Mouse (Mus musculus) lung, postnatal 0 days (tissue): Measurements from ENCODE around the gene Gm45234. TPM values are rescaled to one million over a fixed set of nuclear protein-coding genes. Genes with fewer than 3 reads are reported as not detected.
A peak's percentile ranks its signal among the peaks of the same experiment; 100 is the strongest.

ENCODE experiments used
- ATAC-seq: fragments of 200-750 bp; cut with Nextera tagmentation; 2 replicates; pipeline ENCODE4 v1.8.0; 2017; ENCODE audit warnings: moderate library complexity
- DNase-seq: peaks from one replicate; pipeline ENCODE4 v3.0.0-alpha.2; 2016; ENCODE audit warnings: low spot score
- H3K27ac ChIP-seq: fragments of 300-500 bp; sonication (generic); 2 replicates; pipeline ENCODE4 v1.5.1; 2014; ENCODE audit warnings: antibody characterized with exemption, mild to moderate bottlenecking, low read length, mixed read lengths
- H3K27me3 ChIP-seq: fragments of 300-500 bp; sonication (generic); replicated peaks from 2 replicates; pipeline ENCODE4 v1.6.1; 2014; ENCODE audit warnings: low read length, mixed read lengths; ENCODE audit not compliant: insufficient read depth
- H3K36me3 ChIP-seq: fragments of 300-500 bp; sonication (generic); 2 replicates; pipeline ENCODE4 v1.6.1; 2014; ENCODE audit warnings: low read length, mixed read lengths; ENCODE audit not compliant: insufficient read depth
- H3K4me1 ChIP-seq: fragments of 300-500 bp; sonication (generic); 2 replicates; pipeline ENCODE4 v1.6.1; 2014; ENCODE audit warnings: antibody characterized with exemption, low read depth, low read length, mixed read lengths; ENCODE audit not compliant: insufficient read depth
- H3K4me2 ChIP-seq: fragments of 300-500 bp; sonication (generic); replicated peaks from 2 replicates; pipeline ENCODE4 v1.6.1; 2014; ENCODE audit warnings: low read depth, mild to moderate bottlenecking, low read length, moderate library complexity, mixed read lengths
- H3K4me3 ChIP-seq: fragments of 300-500 bp; sonication (generic); 2 replicates; pipeline ENCODE4 v1.5.1; 2014; ENCODE audit warnings: low read depth, low read length
- H3K9ac ChIP-seq: fragments of 300-500 bp; sonication (generic); replicated peaks from 2 replicates; pipeline ENCODE4 v1.6.1; 2014; ENCODE audit warnings: low read depth, mild to moderate bottlenecking
- H3K9me3 ChIP-seq: fragments of 300-500 bp; sonication (generic); 2 replicates; pipeline ENCODE4 v1.6.1; 2016; ENCODE audit warnings: low read length, mixed read lengths
- CTCF ChIP-seq: IDR thresholded peaks from 2 replicates; pipeline ENCODE4 v1.5.1; 2016; ENCODE audit warnings: antibody characterized with exemption, mild to moderate bottlenecking
- EP300 ChIP-seq: IDR thresholded peaks from 2 replicates; pipeline ENCODE4 v1.6.1; 2016; ENCODE audit warnings: antibody characterized with exemption, mild to moderate bottlenecking, control low read depth
- WGBS: fragments of 180-500 bp; shearing (Covaris S2); extraction: QIAGEN DNeasy Blood & Tissue Kit; methylation state at CpG from one replicate; pipeline ENCODE4 v1.1.7; 2014; 5-methylcytosine and 5-hydroxymethylcytosine counted together
- polyA plus RNA-seq: library from polyadenylated mRNA; unstranded; fragments of >200 nt; fragmentation: Nextera tagmentation; extraction: Ambion mirVana; gene quantifications from 2 replicates; pipeline ENCODE4 v1.2.1, GENCODE M21; 2015

The Gm45234 gene
- polyA plus RNA-seq, 1 experiment from 2014 or later = not detected

GRCm38 (mm10) chr6:124719354-124719978 lies 36.4 kb downstream of the Gm45234 start:
- H3K27ac ChIP-seq = peak overlapping the region; percentile 86
- ATAC-seq (peak; percentile 21; the same call in 1 of the 2 replicates), DNase-seq (no peak)
- H3K9me3 ChIP-seq = no peaks in the 10 kb centered on the region
- H3K36me3 ChIP-seq = peaks cover 12% of the 10 kb centered on the region; the same call in 1 of the 2 replicates
- 43% methylated on average over 7 of the region's 7 CpGs for WGBS
- H3K27me3 ChIP-seq = no peaks in the 10 kb centered on the region
- TF ChIP-seq CTCF (peak; percentile 18; the same call in 1 of the 2 replicates), EP300 (no peak)
- peak overlapping the region; percentile 59 for H3K9ac ChIP-seq
- no peaks in the 10 kb centered on the region for H3K4me1 ChIP-seq
- H3K4me2 ChIP-seq = peak overlapping the region; percentile 58
- peak overlapping the region; percentile 43 for H3K4me3 ChIP-seq

- ATAC-seq (peak; percentile 88), DNase-seq (peak; percentile 91)
- peak overlapping the region; percentile 43 for H3K4me3 ChIP-seq
- no peaks in the 10 kb centered on the region for H3K27me3 ChIP-seq
- peaks cover 12% of the 10 kb centered on the region; the same call in 1 of the 2 replicates for H3K36me3 ChIP-seq
- WGBS = 44% methylated on average over 14 of the region's 16 CpGs
- TF ChIP-seq EP300 (no peak), CTCF (no peak)
- H3K27ac ChIP-seq = peak overlapping the region; percentile 86
- no peaks in the 10 kb centered on the region for H3K4me1 ChIP-seq
- peak overlapping the region; percentile 58 for H3K4me2 ChIP-seq
- H3K9me3 ChIP-seq = no peaks in the 10 kb centered on the region
- H3K9ac ChIP-seq = peak overlapping the region; percentile 59
Observed at GRCm38 (mm10) chr6:124718703-124719102, 37.1 kb downstream of the Gm45234 start.

GRCm38 (mm10) chr6:124717968-124718367 lies 37.9 kb downstream of the Gm45234 start:
- TF ChIP-seq EP300 (no peak), CTCF (no peak)
- Histone ChIP-seq H3K4me2 (peak overlapping the region; percentile 58), H3K27me3 (no peaks in the 10 kb centered on the region), H3K9ac (peak overlapping the region; percentile 43), H3K27ac (peak overlapping the region; percentile 86), H3K4me3 (peak overlapping the region; percentile 43), H3K9me3 (no peaks in the 10 kb centered on the region), H3K4me1 (peaks cover 5% of the 10 kb centered on the region; the same call in 1 of the 2 replicates), H3K36me3 (peaks cover 12% of the 10 kb centered on the region; the same call in 1 of the 2 replicates)
- ATAC-seq (no peak), DNase-seq (no peak)
- 40% methylated on average over 13 of the region's 13 CpGs for WGBS

- H3K4me2 ChIP-seq = peak overlapping the region; percentile 58
- WGBS = 44% methylated on average over 20 of the region's 20 CpGs
- peaks cover 12% of the 10 kb centered on the region; the same call in 1 of the 2 replicates for H3K4me1 ChIP-seq
- ATAC-seq (no peak), DNase-seq (peak; percentile 80)
- H3K9me3 ChIP-seq = no peaks in the 10 kb centered on the region
- TF ChIP-seq CTCF = peak; percentile 79
- TF ChIP-seq EP300 = no peak
- H3K27ac ChIP-seq = no peak overlapping the region
- H3K27me3 ChIP-seq = no peaks in the 10 kb centered on the region
- peaks cover 12% of the 10 kb centered on the region; the same call in 1 of the 2 replicates for H3K36me3 ChIP-seq
- no peak overlapping the region for H3K4me3 ChIP-seq
- H3K9ac ChIP-seq = no peak overlapping the region
Observed at GRCm38 (mm10) chr6:124716864-124717490, 38.8 kb downstream of the Gm45234 start.

GRCm38 (mm10) chr6:124712918-124713317 lies 42.9 kb downstream of the Gm45234 start:
- ATAC-seq (no peak), DNase-seq (no peak)
- TF ChIP-seq CTCF (no peak), EP300 (no peak)
- Histone ChIP-seq H3K36me3 (peaks cover 12% of the 10 kb centered on the region; the same call in 1 of the 2 replicates), H3K4me3 (peak overlapping the region; percentile 79), H3K9me3 (no peaks in the 10 kb centered on the region), H3K4me1 (peaks cover 12% of the 10 kb centered on the region; the same call in 1 of the 2 replicates), H3K9ac (peak overlapping the region; percentile 84), H3K27me3 (no peaks in the 10 kb centered on the region), H3K27ac (peak overlapping the region; percentile 86), H3K4me2 (peak overlapping the region; percentile 96)
- WGBS = 6% methylated on average over 11 of the region's 11 CpGs
